In the genomic region with DNA sequence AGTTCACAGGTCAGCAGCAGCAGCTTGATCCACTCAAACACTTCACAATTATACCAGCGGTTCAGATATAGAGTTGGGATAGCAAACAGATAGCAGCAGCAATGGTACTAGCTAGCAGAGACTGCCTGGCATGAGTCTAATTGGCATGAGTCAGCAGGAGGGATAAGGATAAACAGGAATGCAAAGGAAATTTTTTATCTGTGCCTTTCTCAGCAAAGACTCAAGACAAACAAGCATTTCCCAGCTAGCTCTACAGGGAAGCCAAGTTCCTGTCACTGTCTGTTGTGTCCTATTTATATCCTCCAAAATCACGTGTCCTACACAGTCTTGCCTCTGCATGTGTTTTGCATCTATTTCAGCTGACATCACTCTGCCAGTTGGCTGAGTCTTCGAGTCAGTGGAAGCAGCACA, we compare ENCODE assay signal across 8 mouse cellular contexts.
DNase-seq lines count a peak whose midpoint lies in the region; ATAC-seq lines count a peak whose summit lies in the region.

No protein-coding gene starts in this region.

- no peaks in the 10 kb centered on the region for H3K9me3 ChIP-seq in midbrain, embryonic 15.5 days
- no peaks in the 10 kb centered on the region for H3K9me3 ChIP-seq in midbrain, embryonic 10.5 days (replicated peaks)
- H3K9me3 ChIP-seq in liver, embryonic 15.5 days (replicated peaks): no peaks in the 10 kb centered on the region

- H3K36me3 ChIP-seq in midbrain, embryonic 15.5 days (replicated peaks): no peaks in the 10 kb centered on the region
- H3K36me3 ChIP-seq in midbrain, embryonic 10.5 days: no peaks in the 10 kb centered on the region
- H3K36me3 ChIP-seq in liver, embryonic 15.5 days (replicated peaks): no peaks in the 10 kb centered on the region

- H3K27ac ChIP-seq in midbrain, embryonic 15.5 days: no peak overlapping the region
- no peak overlapping the region for H3K27ac ChIP-seq in midbrain, embryonic 10.5 days (replicated peaks)
- no peak overlapping the region for H3K27ac ChIP-seq in liver, embryonic 15.5 days (replicated peaks)

- 62% methylated on average over 3 of the region's 3 CpGs for WGBS in midbrain, embryonic 15.5 days
- 72% methylated on average over 3 of the region's 3 CpGs for WGBS in midbrain, embryonic 10.5 days
- WGBS in liver, embryonic 15.5 days (ENCODE audit: insufficient replicate concordance): 24% methylated on average over 3 of the region's 3 CpGs

- no peak overlapping the region for H3K9ac ChIP-seq in midbrain, embryonic 15.5 days
- H3K9ac ChIP-seq in liver, embryonic 15.5 days: no peak overlapping the region

- no peaks in the 10 kb centered on the region for H3K27me3 ChIP-seq in midbrain, embryonic 15.5 days (replicated peaks)
- no peaks in the 10 kb centered on the region for H3K27me3 ChIP-seq in midbrain, embryonic 10.5 days (ENCODE audit: low read depth, poor library complexity, severe bottlenecking)
- no peaks in the 10 kb centered on the region for H3K27me3 ChIP-seq in liver, embryonic 15.5 days

- no peak overlapping the region for H3K4me2 ChIP-seq in midbrain, embryonic 15.5 days
- H3K4me2 ChIP-seq in liver, embryonic 15.5 days: no peak overlapping the region

- peak; percentile 1 for DNase-seq in adrenal gland, adult 2 months
- no peak for DNase-seq in adrenal gland, adult 18-20 months (ENCODE audit: low spot score in 2 of 2)
- no peak for DNase-seq in midbrain, embryonic 10.5 days (ENCODE audit: low spot score)
- peak; percentile 41 for DNase-seq in heart, postnatal 4 days
- no peak for DNase-seq in gastrocnemius, adult 8-10 months (ENCODE audit: low spot score in 2 of 2)

- peak; percentile 69 for ATAC-seq in midbrain, embryonic 15.5 days (replicated peaks)
- 0 out of 2 replicates have a peak, but pooled peaks have one; percentile 9 for ATAC-seq in liver, embryonic 15.5 days (ENCODE audit: insufficient read depth)
- no peak for ATAC-seq in activated CD4-positive, CD25-positive, alpha-beta regulatory T cell, adult 4 months

- H3K4me1 ChIP-seq in midbrain, embryonic 15.5 days: no peaks in the 10 kb centered on the region
- H3K4me1 ChIP-seq in midbrain, embryonic 10.5 days: no peaks in the 10 kb centered on the region
- H3K4me1 ChIP-seq in liver, embryonic 15.5 days (replicated peaks): no peaks in the 10 kb centered on the region

- H3K4me3 ChIP-seq in midbrain, embryonic 15.5 days: no peak overlapping the region
- no peak overlapping the region for H3K4me3 ChIP-seq in midbrain, embryonic 10.5 days
- no peak overlapping the region for H3K4me3 ChIP-seq in liver, embryonic 15.5 days (replicated peaks)

Comparison
In these comparisons a context has a peak if more than half of its experiments do, and no peak if none do; other contexts are left out.
1. DNase-seq: peak in adrenal gland, adult 2 months (single experiment) and heart, postnatal 4 days (single experiment); none in adrenal gland, adult 18-20 months (0 of 2), midbrain, embryonic 10.5 days (single experiment) and gastrocnemius, adult 8-10 months (0 of 2).